Mouse (Mus musculus) c-Kit-positive CD71-negative TER-119-negative erythroid progenitor cells, embryonic 14.5 days (primary cell): ENCODE measurements at regions not wholly inside any gene's neighbourhood (a gene's known extent, or its start where the extent isn't known, plus 50 kb on each side); places are given as distances from the start of the nearest gene placed in this dataset.
"Not testable (repeated sequence)": the region's sequence is repeated elsewhere in the genome, so short reads cannot be mapped to it uniquely, and the experiment has no call there.

ENCODE experiments used
- DNase-seq: peaks from one replicate; pipeline ENCODE4 v3.0.0-alpha.2; 2013; ENCODE audit warnings: low read depth

GRCm38 (mm10) chr10:52529661-52530060 is 112.3 kb downstream of the Nus1 start:
- DNase-seq, result not testable (repeated sequence)

DNA sequence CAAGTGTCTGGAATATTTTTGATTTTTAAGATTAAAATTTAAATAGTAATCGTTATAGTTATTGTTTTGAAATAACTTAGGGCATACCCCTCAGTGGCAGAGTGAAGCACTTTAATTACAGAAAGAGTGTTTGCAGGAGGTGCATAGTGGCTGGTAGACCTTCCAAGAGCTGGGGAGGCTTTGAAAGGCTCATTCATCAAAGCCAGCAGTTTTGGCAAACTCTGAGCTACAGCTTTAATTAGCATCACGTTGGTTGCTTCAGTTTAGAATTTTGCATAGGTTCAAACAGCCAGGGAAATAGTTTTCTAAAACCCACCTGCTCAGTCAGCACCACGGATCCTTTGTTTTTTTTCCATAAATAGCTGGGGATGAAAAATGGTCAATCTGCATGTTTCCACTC is 113.5 kb downstream of the Nus1 start:
- DNase-seq, result no peak

- DNase-seq, result no peak
Observed at GRCm38 (mm10) chr10:52533278-52533892, 116.0 kb downstream of the Nus1 start.

GRCm38 (mm10) chr10:52533893-52534287 is 116.5 kb downstream of the Nus1 start:
- DNase-seq, result peak; percentile 5

DNA sequence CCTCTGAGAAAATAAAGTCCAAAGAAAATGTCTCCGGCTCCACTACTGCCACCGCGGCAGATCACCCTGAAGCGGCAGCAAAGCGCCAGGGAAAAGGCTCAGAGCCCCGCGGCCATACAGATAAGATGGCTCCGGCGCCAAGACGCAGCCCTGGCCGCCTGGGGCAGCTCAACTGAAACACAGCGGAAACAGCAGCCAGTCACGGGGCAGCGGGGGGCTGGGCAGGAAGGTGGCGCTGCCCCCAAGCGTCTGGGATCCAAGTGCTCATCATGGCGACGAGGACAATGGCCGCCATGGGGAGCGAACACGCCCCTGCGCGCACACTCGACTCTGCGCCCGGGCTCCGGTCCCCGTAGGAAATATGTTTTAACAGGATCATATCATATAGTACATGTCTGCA is 128.2 kb downstream of the Nus1 start:
- DNase-seq, result no peak

DNA sequence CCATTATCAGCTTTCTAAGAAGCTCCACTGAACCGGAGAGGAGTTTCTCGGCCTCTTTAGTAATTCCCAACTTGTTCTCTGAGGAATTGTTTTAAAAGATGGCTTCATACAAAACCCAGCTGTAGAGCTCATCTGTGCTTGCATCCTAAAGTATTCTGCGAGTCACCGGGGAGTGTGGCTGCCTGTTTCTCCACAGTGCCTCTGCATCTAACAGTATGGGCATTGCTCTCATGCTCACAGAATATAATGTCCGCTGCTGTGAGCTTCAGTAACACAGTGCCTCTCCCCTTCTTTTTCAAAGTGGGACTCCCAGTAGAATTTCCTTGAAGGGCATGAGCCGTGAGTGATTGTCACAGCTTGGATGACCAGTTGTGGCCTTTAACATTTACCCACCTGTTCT is 113.0 kb upstream of the Slc35f1 start:
- DNase-seq, result no peak

DNA sequence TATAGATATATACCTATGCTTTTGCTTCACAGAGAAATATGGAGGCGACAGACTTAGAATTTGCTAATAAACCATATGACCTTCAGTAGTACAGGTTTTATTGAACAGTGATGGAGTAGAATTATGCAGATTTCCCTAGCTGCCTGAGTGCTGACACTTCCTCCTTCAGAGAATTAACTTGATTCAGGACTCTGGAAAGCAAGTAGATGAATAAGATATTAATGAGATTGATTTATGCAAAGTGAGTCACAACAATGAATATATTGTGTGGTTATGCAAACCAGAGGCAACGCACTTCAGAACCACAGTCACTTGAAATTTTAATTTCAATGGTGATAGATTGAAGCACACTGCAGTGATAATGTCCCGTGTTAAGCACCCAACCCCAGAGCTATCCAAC is 112.5 kb upstream of the Slc35f1 start:
- DNase-seq, result no peak

DNA sequence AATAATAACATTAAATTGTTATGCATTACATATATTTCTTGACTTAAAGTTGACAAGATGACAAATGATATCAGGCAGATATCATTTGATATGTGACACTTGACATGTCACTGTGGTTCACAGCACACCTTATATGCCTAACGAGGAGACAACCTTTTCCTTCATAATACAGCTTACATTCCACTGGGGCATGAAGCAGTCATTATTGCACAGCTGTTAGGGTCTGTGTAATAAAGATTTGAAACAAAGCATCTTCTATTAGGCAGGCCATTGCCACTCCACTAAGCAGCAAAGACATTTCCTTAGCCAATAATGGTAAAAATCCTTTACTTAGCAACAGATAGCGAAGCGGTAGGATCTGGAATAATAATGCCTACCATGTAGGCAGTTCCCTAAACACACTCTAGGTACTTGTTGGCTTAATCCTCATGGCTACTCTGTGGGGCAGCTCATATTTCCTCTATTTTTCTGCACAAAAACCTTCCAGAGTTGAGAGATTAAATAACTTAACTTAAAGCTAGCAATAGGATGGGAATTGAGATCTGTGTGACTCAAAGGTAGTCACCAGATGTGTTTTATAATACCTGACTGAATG is 112.0 kb upstream of the Slc35f1 start:
- DNase-seq, result no peak

DNA sequence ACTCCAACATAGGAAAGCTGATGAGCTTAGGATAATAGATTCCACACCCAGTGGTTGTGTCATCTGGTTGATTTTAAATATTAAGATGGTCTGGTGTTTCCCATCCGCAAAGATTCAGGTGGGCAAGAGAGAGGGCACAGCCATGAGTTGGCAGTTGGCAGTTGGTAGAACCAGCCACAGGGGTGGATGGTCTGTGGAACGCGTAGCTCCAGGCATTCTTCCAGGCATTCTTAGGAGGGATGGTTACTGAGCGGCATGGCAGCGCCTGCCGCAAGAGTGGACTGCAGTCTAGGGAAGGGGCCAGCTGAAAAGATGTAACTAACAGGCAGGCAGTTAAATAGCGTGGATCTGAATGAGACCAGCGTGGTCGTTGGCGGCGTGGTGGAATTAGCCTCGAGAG is 96.6 kb upstream of the Slc35f1 start:
- DNase-seq, result no peak
